Mouse (Mus musculus): ENCODE measurements at regions not wholly inside any gene's neighbourhood (a gene's known extent, or its start where the extent isn't known, plus 50 kb on each side); places are given as distances from the start of the nearest gene placed in this dataset. TPM values are rescaled to one million over a fixed set of nuclear protein-coding genes. Genes with fewer than 3 reads are reported as not detected.

- Histone ChIP-seq H3K4me3 (no peak overlapping the region), H3K4me2 (replicated peaks) (no peak overlapping the region), H3K4me1 (no peaks in the 10 kb centered on the region), H3K9me3 (no peaks in the 10 kb centered on the region), H3K27me3 (no peaks in the 10 kb centered on the region), H3K36me3 (no peaks in the 10 kb centered on the region), H3K9ac (replicated peaks) (no peak overlapping the region), H3K27ac (replicated peaks) (no peak overlapping the region)
- ATAC-seq (replicated peaks) = no peak
- WGBS = 90% methylated on average over 3 of the region's 3 CpGs
Measured at GRCm38 (mm10) chr14:111330570-111330969, 344.3 kb upstream of the Slitrk5 start.

- no peaks in the 10 kb centered on the region for H3K27me3 ChIP-seq
- no peak overlapping the region for H3K9ac ChIP-seq (replicated peaks)
- WGBS = 86% methylated on average over 5 of the region's 5 CpGs
- no peaks in the 10 kb centered on the region for H3K9me3 ChIP-seq
- no peak overlapping the region for H3K4me2 ChIP-seq (replicated peaks)
- H3K36me3 ChIP-seq = no peaks in the 10 kb centered on the region
- H3K4me3 ChIP-seq = no peak overlapping the region
- no peaks in the 10 kb centered on the region for H3K4me1 ChIP-seq
- no peak overlapping the region for H3K27ac ChIP-seq (replicated peaks)
- ATAC-seq (replicated peaks) = no peak
Measured at GRCm38 (mm10) chr14:111353518-111353917, 321.4 kb upstream of the Slitrk5 start.

GRCm38 (mm10) chr14:111396803-111397202, 278.1 kb upstream of the Slitrk5 start:
- WGBS = 71% methylated on average over 1 of the region's 1 CpGs
- H3K4me2 ChIP-seq (replicated peaks) = no peak overlapping the region
- ATAC-seq (replicated peaks) = no peak
- no peaks in the 10 kb centered on the region for H3K36me3 ChIP-seq
- no peaks in the 10 kb centered on the region for H3K9me3 ChIP-seq
- H3K27ac ChIP-seq (replicated peaks) = no peak overlapping the region
- H3K27me3 ChIP-seq = no peaks in the 10 kb centered on the region
- H3K4me1 ChIP-seq = no peaks in the 10 kb centered on the region
- H3K4me3 ChIP-seq = no peak overlapping the region
- H3K9ac ChIP-seq (replicated peaks) = no peak overlapping the region

- Histone ChIP-seq H3K27ac (replicated peaks) (no peak overlapping the region), H3K4me1 (no peaks in the 10 kb centered on the region), H3K9ac (replicated peaks) (no peak overlapping the region), H3K9me3 (no peaks in the 10 kb centered on the region), H3K27me3 (no peaks in the 10 kb centered on the region), H3K4me2 (replicated peaks) (no peak overlapping the region), H3K36me3 (no peaks in the 10 kb centered on the region), H3K4me3 (no peak overlapping the region)
- 35% methylated on average over 3 of the region's 3 CpGs for WGBS
- ATAC-seq (replicated peaks) = peak; percentile 51; the same call in 1 of the 2 replicates
Measured at GRCm38 (mm10) chr14:111400809-111401208, 274.1 kb upstream of the Slitrk5 start.

- Histone ChIP-seq H3K4me1 (no peaks in the 10 kb centered on the region), H3K27me3 (no peaks in the 10 kb centered on the region), H3K4me3 (no peak overlapping the region), H3K36me3 (no peaks in the 10 kb centered on the region), H3K9me3 (no peaks in the 10 kb centered on the region), H3K4me2 (replicated peaks) (no peak overlapping the region), H3K27ac (replicated peaks) (no peak overlapping the region), H3K9ac (replicated peaks) (no peak overlapping the region)
- ATAC-seq (replicated peaks) = no peak
- 93% methylated on average over 1 of the region's 1 CpGs for WGBS
Measured at GRCm38 (mm10) chr14:111402538-111402937, 272.4 kb upstream of the Slitrk5 start.

DNA sequence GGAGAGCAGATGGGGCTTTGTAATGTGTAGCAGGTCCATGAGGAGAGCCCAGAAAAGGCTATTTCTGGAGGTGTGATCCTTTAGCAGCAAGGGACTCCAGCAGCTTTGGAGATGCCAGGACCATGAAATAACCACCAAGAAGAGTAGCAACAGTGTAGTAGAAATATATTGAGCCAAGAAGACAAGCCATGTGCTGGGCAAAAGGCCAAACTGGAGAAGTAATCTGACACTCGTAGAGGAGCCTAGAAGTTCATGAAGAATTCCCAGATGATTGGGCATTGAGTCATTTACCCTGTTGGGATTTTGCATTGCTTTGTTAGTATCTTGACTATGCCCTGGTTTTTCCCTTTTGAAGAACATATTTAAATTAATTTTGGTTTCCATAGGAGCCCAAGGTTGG, 271.3 kb upstream of the Slitrk5 start:
- H3K4me1 ChIP-seq = no peaks in the 10 kb centered on the region
- no peaks in the 10 kb centered on the region for H3K27me3 ChIP-seq
- H3K4me2 ChIP-seq (replicated peaks) = no peak overlapping the region
- no peak overlapping the region for H3K9ac ChIP-seq (replicated peaks)
- 79% methylated on average over 1 of the region's 1 CpGs for WGBS
- no peak overlapping the region for H3K27ac ChIP-seq (replicated peaks)
- H3K4me3 ChIP-seq = no peak overlapping the region
- ATAC-seq (replicated peaks) = no peak
- H3K9me3 ChIP-seq = no peaks in the 10 kb centered on the region
- H3K36me3 ChIP-seq = no peaks in the 10 kb centered on the region

- no peak for ATAC-seq (replicated peaks)
- 89% methylated on average over 3 of the region's 3 CpGs for WGBS
- no peaks in the 10 kb centered on the region for H3K9me3 ChIP-seq
Measured at GRCm38 (mm10) chr14:111413543-111413942, 261.4 kb upstream of the Slitrk5 start.

GRCm38 (mm10) chr14:111418531-111418930, 256.4 kb upstream of the Slitrk5 start:
- H3K4me2 ChIP-seq (replicated peaks) = no peak overlapping the region
- no peak for ATAC-seq (replicated peaks)
- no peaks in the 10 kb centered on the region for H3K4me1 ChIP-seq
- no peaks in the 10 kb centered on the region for H3K9me3 ChIP-seq
- H3K27ac ChIP-seq (replicated peaks) = no peak overlapping the region
- no peaks in the 10 kb centered on the region for H3K27me3 ChIP-seq
- no peak overlapping the region for H3K9ac ChIP-seq (replicated peaks)
- no peak overlapping the region for H3K4me3 ChIP-seq
- no peaks in the 10 kb centered on the region for H3K36me3 ChIP-seq
- WGBS = 49% methylated on average over 3 of the region's 3 CpGs

More at GRCm38 (mm10) chr14:111413543-111413942, 261.4 kb upstream of the Slitrk5 start:
- H3K27me3 ChIP-seq = no peaks in the 10 kb centered on the region
- no peak overlapping the region for H3K4me2 ChIP-seq (replicated peaks)
- H3K4me3 ChIP-seq = no peak overlapping the region
- no peak overlapping the region for H3K9ac ChIP-seq (replicated peaks)
- no peaks in the 10 kb centered on the region for H3K4me1 ChIP-seq
- H3K36me3 ChIP-seq = no peaks in the 10 kb centered on the region
- no peak overlapping the region for H3K27ac ChIP-seq (replicated peaks)

GRCm38 (mm10) chr14:111429101-111429857, 245.6 kb upstream of the Slitrk5 start:
- Histone ChIP-seq H3K4me1 (no peaks in the 10 kb centered on the region), H3K36me3 (no peaks in the 10 kb centered on the region), H3K9me3 (no peaks in the 10 kb centered on the region), H3K9ac (replicated peaks) (no peak overlapping the region), H3K4me2 (replicated peaks) (no peak overlapping the region), H3K4me3 (no peak overlapping the region), H3K27me3 (no peaks in the 10 kb centered on the region), H3K27ac (replicated peaks) (no peak overlapping the region)
- 80% methylated on average over 2 of the region's 2 CpGs for WGBS
- no peak for ATAC-seq (replicated peaks)

Small RNAs in the stretch of these regions (microRNA-seq; reads per million reads assigned to microRNA genes)
- not detected for gene Gm22802
